Mouse (Mus musculus) embryonic facial prominence, embryonic 15.5 days (tissue): ENCODE measurements around the gene Susd1. TPM values are rescaled to one million over a fixed set of nuclear protein-coding genes. Genes with fewer than 3 reads are reported as not detected.
"Not testable (repeated sequence)": the region's sequence is repeated elsewhere in the genome, so short reads cannot be mapped to it uniquely, and the experiment has no call there.

Experiments
- ATAC-seq: fragments of 200-750 bp; cut with Nextera tagmentation; 2 replicates; pipeline ENCODE4 v1.8.0; 2017; ENCODE audit warnings: low read depth, moderate TSS enrichment; ENCODE audit not compliant: insufficient number of reproducible peaks, low FRiP score, low TSS enrichment
- H3K27ac ChIP-seq: fragments of 300-500 bp; sonication (generic); replicated peaks from 2 replicates; pipeline ENCODE4 v1.5.1; 2015; ENCODE audit warnings: mild to moderate bottlenecking, inconsistent platforms
- H3K27me3 ChIP-seq: fragments of 300-500 bp; sonication (generic); 2 replicates; pipeline ENCODE4 v1.6.1; 2015; ENCODE audit warnings: inconsistent platforms
- H3K36me3 ChIP-seq: fragments of 300-500 bp; sonication (generic); 2 replicates; pipeline ENCODE4 v1.6.1; 2015; ENCODE audit warnings: mild to moderate bottlenecking, inconsistent platforms
- H3K4me1 ChIP-seq: fragments of 300-500 bp; sonication (generic); 2 replicates; pipeline ENCODE4 v1.6.1; 2015; ENCODE audit warnings: inconsistent platforms
- H3K4me2 ChIP-seq: fragments of 300-500 bp; sonication (generic); replicated peaks from 2 replicates; pipeline ENCODE4 v1.6.1; 2015; ENCODE audit warnings: mild to moderate bottlenecking, inconsistent platforms
- H3K4me3 ChIP-seq: fragments of 300-500 bp; sonication (generic); replicated peaks from 2 replicates; pipeline ENCODE4 v1.5.1; 2015; ENCODE audit warnings: mild to moderate bottlenecking, inconsistent platforms
- H3K9ac ChIP-seq: fragments of 300-500 bp; sonication (generic); 2 replicates; pipeline ENCODE4 v1.6.1; 2015; ENCODE audit warnings: inconsistent platforms
- H3K9me3 ChIP-seq: fragments of 300-500 bp; sonication (generic); replicated peaks from 2 replicates; pipeline ENCODE4 v1.6.1; 2016; ENCODE audit warnings: inconsistent platforms
- WGBS: fragments of 180-500 bp; shearing (Covaris S2); methylation state at CpG from one replicate; pipeline ENCODE4 v1.1.7; 2015; 5-methylcytosine and 5-hydroxymethylcytosine counted together
- polyA plus RNA-seq: library from polyadenylated mRNA; unstranded; fragments of >200 nt; fragmentation: Nextera tagmentation; extraction: Ambion mirVana; gene quantifications from 2 replicates; pipeline ENCODE4 v1.2.1, GENCODE M21; 2015

The Susd1 gene
- polyA plus RNA-seq, 1 experiment from 2014 or later, result 4.4 TPM

DNA sequence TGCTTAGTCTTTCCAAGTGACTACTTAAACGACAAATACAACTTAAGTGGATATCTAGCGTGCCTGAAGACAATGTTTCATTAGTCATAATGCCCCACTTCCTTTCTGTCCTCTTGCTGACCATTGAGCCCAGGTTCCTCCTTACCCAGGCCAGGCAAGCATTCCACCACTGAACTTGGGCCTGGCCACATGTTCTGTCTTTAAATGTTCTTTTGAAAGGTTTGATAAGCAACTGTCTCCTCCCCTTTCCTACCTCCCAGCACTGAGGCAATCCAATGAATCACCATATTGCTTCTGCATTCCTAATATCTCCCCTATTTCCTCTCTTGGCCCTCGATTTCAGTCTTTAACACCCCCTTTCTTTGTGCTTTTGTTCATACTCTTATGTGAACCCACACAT lies 143.8 kb downstream of the Susd1 start:
- 74% methylated on average over 3 of the region's 3 CpGs for WGBS
- no peaks in the 10 kb centered on the region for H3K4me1 ChIP-seq
- no peak overlapping the region for H3K4me2 ChIP-seq
- no peak overlapping the region for H3K4me3 ChIP-seq
- no peak overlapping the region for H3K27ac ChIP-seq
- ATAC-seq, result no peak
- no peaks in the 10 kb centered on the region for H3K9me3 ChIP-seq
- H3K9ac ChIP-seq, result no peak overlapping the region
- no peaks in the 10 kb centered on the region for H3K36me3 ChIP-seq
- H3K27me3 ChIP-seq, result no peaks in the 10 kb centered on the region

DNA sequence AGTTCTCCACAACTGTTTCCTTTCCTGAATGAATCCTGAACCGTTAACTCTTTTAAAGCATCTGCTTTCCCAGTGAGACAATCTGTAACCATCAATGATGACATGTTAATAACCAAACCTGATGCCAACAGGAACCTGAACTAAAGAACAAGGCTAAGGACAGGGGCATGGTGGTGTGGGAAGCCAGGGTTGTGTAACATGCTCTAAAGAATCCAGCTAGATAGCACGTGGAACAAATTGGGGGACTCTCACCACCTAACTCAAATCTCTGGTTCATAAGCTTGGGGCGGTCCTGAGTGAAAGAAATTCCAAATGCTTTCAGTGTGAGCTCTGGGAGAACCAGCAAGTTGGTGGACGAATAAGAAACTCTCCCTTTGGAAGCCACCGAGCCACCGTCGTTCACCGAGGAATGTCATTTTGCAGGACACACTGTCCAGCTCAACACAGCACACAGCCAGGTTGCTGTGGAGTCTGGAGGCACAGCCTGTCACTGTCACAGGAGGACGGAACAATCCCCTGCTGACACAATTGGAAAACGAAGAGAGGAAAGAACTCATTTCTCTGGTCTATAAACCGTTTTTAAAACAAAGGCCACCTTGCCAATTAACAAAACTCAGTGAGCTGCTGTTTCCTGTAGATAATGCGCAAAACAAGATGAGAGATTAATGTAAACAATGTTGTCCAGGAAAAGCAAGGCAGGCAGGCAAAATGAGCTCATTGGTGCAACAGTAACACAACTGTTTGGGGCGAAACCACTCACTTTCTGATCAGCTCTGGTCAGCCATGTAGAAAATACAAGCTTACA lies 146.3 kb downstream of the Susd1 start:
- H3K4me3 ChIP-seq, result no peak overlapping the region
- H3K4me2 ChIP-seq, result no peak overlapping the region
- WGBS, result 78% methylated on average over 13 of the region's 13 CpGs
- H3K36me3 ChIP-seq, result no peaks in the 10 kb centered on the region
- H3K27ac ChIP-seq, result no peak overlapping the region
- H3K9ac ChIP-seq, result no peak overlapping the region
- no peaks in the 10 kb centered on the region for H3K27me3 ChIP-seq
- H3K9me3 ChIP-seq, result no peaks in the 10 kb centered on the region
- no peaks in the 10 kb centered on the region for H3K4me1 ChIP-seq
- ATAC-seq, result no peak

DNA sequence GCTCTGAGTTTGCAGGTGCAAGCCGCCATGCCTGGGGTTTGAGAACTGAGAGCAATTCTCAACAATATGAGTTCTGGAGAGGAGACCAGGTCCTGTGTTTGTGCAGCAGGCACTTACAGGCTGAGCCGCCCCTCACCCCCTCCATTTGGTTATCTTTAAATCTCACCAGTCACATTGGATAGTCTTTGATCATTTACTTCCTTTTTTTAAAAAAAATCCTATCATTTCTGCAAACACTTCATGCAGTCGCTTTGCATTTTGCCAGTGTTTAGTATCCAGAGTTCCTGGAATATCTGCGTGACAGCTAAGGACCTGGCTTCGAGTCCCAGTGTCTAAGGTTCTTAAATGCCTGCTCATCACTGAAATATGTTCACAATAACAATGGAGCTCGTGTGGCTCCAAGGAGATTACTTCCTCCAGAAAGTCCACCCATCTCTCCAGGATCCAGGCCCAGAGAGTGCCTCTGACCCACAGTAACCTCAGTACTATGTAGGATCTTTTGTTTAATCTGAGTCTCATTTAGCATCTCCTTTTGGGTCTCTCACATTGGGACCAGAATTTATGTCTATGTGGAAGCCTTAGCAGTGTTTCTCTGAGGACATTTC lies 147.4 kb downstream of the Susd1 start:
- no peaks in the 10 kb centered on the region for H3K36me3 ChIP-seq
- H3K4me3 ChIP-seq, result no peak overlapping the region

DNA sequence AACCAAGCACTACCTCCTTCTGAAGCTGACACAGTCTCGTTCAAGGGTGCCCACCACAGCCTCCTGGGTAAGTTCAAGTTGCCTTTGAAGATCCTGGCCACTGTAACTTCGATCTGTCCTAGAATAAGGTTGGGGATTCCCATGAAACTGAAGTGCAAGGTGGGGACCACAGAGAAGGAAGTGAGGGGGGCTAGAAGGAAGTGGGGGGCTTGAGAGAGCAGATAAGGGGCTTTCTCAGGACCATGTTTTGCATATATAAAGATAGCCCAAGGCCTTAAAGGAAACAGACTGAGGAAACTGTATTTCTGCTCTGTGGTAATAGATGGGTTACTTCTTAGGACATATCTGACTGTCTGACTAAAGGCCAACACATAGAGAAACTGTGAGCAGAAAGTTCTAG lies 151.3 kb downstream of the Susd1 start:
- 76% methylated on average over 2 of the region's 2 CpGs for WGBS
- Histone ChIP-seq H3K27ac (no peak overlapping the region), H3K4me3 (no peak overlapping the region), H3K4me2 (no peak overlapping the region), H3K9me3 (no peaks in the 10 kb centered on the region), H3K36me3 (no peaks in the 10 kb centered on the region), H3K9ac (no peak overlapping the region), H3K27me3 (no peaks in the 10 kb centered on the region), H3K4me1 (no peaks in the 10 kb centered on the region; the same call in 1 of the 2 replicates)
- ATAC-seq, result no peak

More for the DNA sequence above, 147.4 kb downstream of the Susd1 start:
- H3K27me3 ChIP-seq, result no peaks in the 10 kb centered on the region
- WGBS, result 59% methylated on average over 6 of the region's 6 CpGs
- ATAC-seq, result no peak
- no peaks in the 10 kb centered on the region for H3K9me3 ChIP-seq
- H3K27ac ChIP-seq, result no peak overlapping the region
- no peak overlapping the region for H3K9ac ChIP-seq
- no peaks in the 10 kb centered on the region; the same call in 1 of the 2 replicates for H3K4me1 ChIP-seq
- H3K4me2 ChIP-seq, result no peak overlapping the region

DNA sequence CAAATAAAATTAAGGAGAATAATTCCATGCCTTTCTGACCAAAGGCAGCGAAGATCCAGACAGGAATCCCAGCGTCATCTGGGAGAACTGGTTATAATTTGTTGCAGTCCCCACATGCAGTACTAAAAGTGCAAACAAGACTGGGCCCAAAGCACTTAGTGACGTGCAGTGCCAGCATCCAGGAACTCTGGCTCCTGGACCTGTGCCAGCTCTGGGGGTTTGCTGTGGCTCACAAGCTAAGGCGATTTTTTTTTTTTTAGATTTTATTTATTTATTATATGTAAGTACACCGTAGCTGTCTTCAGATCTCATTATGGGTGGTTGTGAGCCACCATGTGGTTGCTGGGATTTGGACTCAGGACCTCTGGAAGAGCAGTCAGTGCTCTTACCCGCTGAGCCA lies 152.1 kb downstream of the Susd1 start:
- not testable (repeated sequence) for H3K36me3 ChIP-seq, H3K4me1 ChIP-seq, H3K4me2 ChIP-seq, ATAC-seq, H3K27me3 ChIP-seq, H3K4me3 ChIP-seq, H3K27ac ChIP-seq, H3K9ac ChIP-seq, H3K9me3 ChIP-seq
- WGBS, result 35% methylated on average over 6 of the region's 6 CpGs

GRCm38 (mm10) chr4:59282699-59283487 lies 155.5 kb downstream of the Susd1 start:
- Histone ChIP-seq H3K9me3 (no peaks in the 10 kb centered on the region), H3K27me3 (no peaks in the 10 kb centered on the region), H3K4me1 (no peaks in the 10 kb centered on the region; the same call in 1 of the 2 replicates), H3K4me3 (no peak overlapping the region), H3K27ac (no peak overlapping the region), H3K4me2 (no peak overlapping the region), H3K36me3 (no peaks in the 10 kb centered on the region), H3K9ac (no peak overlapping the region)
- no peak for ATAC-seq
- WGBS, result 44% methylated on average over 8 of the region's 8 CpGs

GRCm38 (mm10) chr4:59282137-59282536 lies 156.3 kb downstream of the Susd1 start:
- no peak for ATAC-seq
- H3K4me3 ChIP-seq, result no peak overlapping the region
- WGBS, result 49% methylated on average over 7 of the region's 7 CpGs

DNA sequence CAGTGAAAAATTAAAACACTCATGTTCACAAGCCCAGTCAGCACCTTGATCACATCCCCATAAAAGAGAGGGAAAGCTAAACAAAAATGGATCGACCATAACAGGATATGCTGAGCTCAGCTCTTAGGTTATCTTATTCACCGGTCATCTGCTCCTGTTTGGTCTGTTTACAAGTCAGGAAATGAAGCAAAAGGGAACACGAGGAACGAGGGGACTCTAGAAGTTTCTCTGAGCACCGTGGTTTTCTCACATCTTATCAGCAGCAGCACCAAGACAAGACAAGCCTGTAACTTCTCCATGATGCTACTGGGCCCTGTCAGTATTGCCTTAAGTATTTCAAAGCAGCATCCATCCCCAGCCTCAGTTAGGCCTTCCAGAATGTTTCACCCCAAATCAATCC lies 157.6 kb downstream of the Susd1 start:
- Histone ChIP-seq H3K36me3 (no peaks in the 10 kb centered on the region), H3K4me3 (no peak overlapping the region), H3K4me2 (no peak overlapping the region), H3K27ac (no peak overlapping the region), H3K9ac (no peak overlapping the region), H3K4me1 (no peaks in the 10 kb centered on the region; the same call in 1 of the 2 replicates), H3K9me3 (no peaks in the 10 kb centered on the region), H3K27me3 (no peaks in the 10 kb centered on the region)
- WGBS, result 85% methylated on average over 5 of the region's 5 CpGs
- ATAC-seq, result no peak

More at GRCm38 (mm10) chr4:59282137-59282536, 156.3 kb downstream of the Susd1 start:
- Histone ChIP-seq H3K4me2 (no peak overlapping the region), H3K36me3 (no peaks in the 10 kb centered on the region), H3K9me3 (no peaks in the 10 kb centered on the region), H3K4me1 (no peaks in the 10 kb centered on the region; the same call in 1 of the 2 replicates), H3K9ac (no peak overlapping the region), H3K27me3 (no peaks in the 10 kb centered on the region), H3K27ac (no peak overlapping the region)

DNA sequence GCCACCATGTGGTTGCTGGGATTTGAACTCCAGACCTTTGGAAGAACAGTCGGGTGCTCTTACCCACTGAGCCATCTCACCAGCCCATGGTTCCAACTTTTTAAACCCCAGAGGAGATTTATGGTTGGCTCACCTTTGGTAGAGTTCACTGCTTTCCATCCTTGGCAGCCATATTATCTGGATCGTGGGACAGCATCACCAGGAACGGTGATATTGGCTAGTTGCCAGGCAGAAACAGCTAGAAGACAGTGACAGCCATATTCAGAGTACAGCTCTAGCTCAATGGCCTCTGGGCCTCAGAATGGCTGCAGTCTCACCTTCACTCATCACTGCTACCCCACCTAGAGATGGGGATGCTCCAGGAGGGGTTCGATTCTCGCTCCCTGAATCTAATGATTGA lies 159.3 kb downstream of the Susd1 start:
- Histone ChIP-seq H3K4me2 (no peak overlapping the region), H3K4me1 (no peaks in the 10 kb centered on the region), H3K36me3 (no peaks in the 10 kb centered on the region), H3K27ac (no peak overlapping the region), H3K27me3 (no peaks in the 10 kb centered on the region), H3K4me3 (no peak overlapping the region), H3K9me3 (no peaks in the 10 kb centered on the region), H3K9ac (no peak overlapping the region)
- ATAC-seq, result no peak
- WGBS, result 82% methylated on average over 5 of the region's 5 CpGs

DNA sequence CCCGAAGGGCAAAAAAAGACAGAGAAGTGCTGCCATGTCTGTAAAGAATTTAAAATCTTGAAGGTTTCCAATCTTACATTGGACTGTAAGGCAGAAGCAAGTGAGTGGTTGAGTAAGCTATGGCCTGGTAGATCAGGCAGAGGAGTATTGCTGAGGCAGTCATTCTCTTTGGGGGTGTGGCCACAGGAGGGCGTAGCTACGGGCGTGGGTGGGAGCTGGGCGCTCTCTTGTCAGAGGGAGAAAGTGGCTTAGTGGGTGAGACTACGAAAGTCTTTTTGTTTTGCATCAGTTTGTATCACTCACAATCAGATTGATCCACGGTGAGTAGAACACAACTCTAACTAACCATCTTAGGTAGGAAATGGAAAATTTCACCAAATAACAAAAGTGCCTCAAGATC lies 160.0 kb downstream of the Susd1 start:
- Histone ChIP-seq H3K4me2 (no peak overlapping the region), H3K27me3 (no peaks in the 10 kb centered on the region), H3K9ac (no peak overlapping the region), H3K36me3 (no peaks in the 10 kb centered on the region), H3K4me1 (no peaks in the 10 kb centered on the region), H3K27ac (no peak overlapping the region), H3K9me3 (no peaks in the 10 kb centered on the region), H3K4me3 (no peak overlapping the region)
- 79% methylated on average over 7 of the region's 7 CpGs for WGBS
- ATAC-seq, result no peak

DNA sequence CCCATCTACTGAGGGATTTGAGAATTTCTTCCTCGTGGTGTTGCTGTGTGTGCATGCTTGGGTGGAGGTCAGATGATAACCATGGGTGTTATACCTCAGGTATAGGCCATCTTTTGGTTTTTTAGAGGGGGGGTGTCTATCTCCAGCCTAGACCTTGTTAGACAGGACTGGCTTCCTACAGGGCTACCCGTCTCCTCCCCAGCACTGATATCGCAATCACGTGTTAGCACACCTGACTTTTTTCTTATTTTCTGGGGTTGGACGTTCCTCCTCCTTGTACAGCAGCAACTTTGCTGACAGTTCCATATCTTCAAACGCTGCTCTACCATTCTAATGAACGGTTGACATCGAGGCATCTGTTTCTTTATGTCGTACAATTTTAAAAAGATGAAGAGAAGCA lies 160.5 kb downstream of the Susd1 start:
- Histone ChIP-seq H3K9me3 (no peaks in the 10 kb centered on the region), H3K27ac (no peak overlapping the region), H3K9ac (no peak overlapping the region), H3K36me3 (no peaks in the 10 kb centered on the region), H3K4me2 (no peak overlapping the region), H3K4me3 (no peak overlapping the region), H3K4me1 (no peaks in the 10 kb centered on the region), H3K27me3 (no peaks in the 10 kb centered on the region)
- no peak for ATAC-seq
- WGBS, result 90% methylated on average over 9 of the region's 9 CpGs
